Mouse (Mus musculus) cerebellum, adult 18-20 months (tissue): ENCODE measurements at regions not wholly inside any gene's neighbourhood (a gene's known extent, or its start where the extent isn't known, plus 50 kb on each side); places are given as distances from the start of the nearest gene placed in this dataset.

Experiments used
- DNase-seq, 2 experiments: peaks; one replicate each; pipeline ENCODE4 v3.0.0; 2021

DNA sequence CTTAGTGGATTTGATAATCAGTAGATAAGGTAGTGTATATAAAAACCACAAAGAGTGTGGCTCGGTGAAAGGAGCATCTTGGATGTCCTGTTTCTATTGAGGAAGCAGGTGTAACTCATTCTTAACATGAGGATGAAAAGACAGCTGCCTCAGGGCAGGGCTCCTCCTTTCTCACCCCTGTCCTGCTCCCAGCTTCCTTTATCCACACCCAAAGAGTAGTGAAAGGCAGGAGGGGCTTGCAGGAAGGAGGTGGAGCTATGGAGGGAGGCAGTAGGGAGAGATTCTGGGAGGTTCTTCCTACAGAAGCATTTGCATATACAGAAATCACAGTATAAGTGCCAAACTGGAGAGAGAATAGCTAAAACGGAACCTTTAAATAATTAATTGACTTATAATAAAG lies 216.4 kb downstream of the Lrig3 start:
- DNase-seq = no peak

DNA sequence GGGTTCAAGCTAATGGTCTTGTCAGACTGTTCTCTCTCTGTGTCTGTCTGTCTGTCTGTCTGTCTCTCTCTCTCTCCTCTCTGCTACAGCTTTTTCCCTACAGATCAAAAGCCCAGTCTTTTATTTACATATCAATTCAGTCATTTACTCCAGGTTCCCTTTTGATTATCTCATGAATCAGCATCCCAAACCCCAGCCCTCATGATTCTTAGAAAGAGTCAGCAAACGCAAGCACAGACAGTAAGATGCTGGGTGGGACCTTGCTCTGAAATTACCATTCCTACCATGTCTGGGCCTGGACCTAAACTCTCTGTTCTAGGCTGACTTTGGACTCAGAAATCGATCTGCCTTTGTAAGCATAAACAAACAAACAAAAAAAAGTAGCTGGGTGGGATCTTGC lies 218.0 kb downstream of the Lrig3 start:
- DNase-seq = no peak

DNA sequence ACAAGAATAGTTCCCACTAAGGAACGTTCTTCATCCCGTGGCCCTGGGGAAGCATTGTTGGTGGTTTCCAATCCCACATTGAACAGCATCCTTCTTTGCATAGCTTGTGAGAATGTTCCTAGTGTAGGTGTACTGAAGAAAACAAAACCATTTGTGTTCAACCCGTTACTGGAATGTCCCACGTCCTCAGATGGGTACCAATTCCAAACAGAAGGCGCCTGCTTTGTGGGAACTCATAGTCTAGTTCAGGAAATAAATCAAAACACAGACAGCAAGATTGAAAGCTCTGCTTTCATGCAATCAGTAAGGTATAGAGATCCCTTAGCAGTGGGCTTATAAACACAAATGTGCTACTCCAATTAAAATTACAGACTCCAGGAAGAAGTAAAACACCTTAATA lies 219.4 kb downstream of the Lrig3 start:
- no peak for DNase-seq

DNA sequence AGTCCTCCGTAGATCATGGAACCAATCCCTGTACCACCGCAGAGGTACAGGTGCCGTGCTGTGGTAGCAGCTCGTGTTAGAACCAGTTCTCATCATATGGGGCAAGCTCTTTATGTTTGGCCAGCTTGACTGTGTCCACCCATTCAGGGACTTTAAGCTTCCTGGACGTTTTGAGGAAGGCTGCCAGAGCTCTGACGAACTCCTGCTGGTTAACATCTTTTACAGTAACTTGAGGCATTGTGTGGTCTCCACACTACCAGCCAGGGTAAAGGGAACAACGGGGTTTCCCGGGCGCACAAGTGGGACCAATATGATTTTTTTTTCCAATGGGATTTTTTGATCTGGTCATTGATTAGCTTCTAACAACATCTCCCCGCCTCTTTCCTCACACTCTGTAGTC lies 220.1 kb downstream of the Lrig3 start:
- no peak for DNase-seq

DNA sequence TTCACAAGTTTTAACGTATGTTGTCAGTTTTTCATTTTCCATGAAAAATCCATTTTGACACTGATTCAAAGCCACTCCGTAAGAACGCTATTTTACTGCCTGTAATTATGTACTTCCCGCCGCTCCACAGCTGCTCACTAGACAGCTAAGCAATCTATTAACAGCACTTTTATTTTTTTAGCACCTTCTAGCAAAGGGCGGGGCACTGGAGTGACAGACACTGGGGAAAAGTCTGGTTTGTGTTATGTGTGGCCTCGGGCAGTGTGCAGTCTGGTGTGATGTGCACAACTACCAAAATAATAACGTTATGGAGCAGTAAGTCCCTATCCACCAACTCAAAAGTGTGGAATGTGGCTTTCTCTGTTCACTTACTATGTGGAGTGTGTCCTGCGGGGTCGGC lies 223.0 kb downstream of the Lrig3 start:
- DNase-seq = no peak
